ENCODE assay signal across 9 mouse cellular contexts in genomic region chr1:177014346-177014745, GRCm38 (mm10).
A peak's percentile ranks its signal among the peaks of the same experiment; 100 is the strongest.
DNase-seq lines count a peak whose midpoint lies in the region; ATAC-seq and TF ChIP-seq lines count a peak whose summit lies in the region.
"Had no signal": no experiment of that assay in that cellular context is flagged by ENCODE, and none has a peak within 500 bp of the region (broad histone marks: within the 10 kb centered on the region; RNA-seq: fewer than 3 reads in every experiment).

No protein-coding gene starts in this region.

- POLR2A ChIA-PET in Patski (lab: Charles Lee) = interaction anchor here (0.6 kb wide), 1 partner anchor 35 kb away, joined by 3 read pairs; no protein-coding TSS in a partner anchor

- no peak for TF ChIP-seq CTCF in intestine, postnatal 0 days (IDR thresholded peaks at IDR 0.05; ENCODE audit: low read depth)
- TF ChIP-seq CTCF in Patski (IDR thresholded peaks at IDR 0.05) = no peak

- peaks cover 10% of the 10 kb centered on the region for H3K4me1 ChIP-seq in intestine, embryonic 16.5 days (ENCODE audit: control insufficient read depth, insufficient read depth, low read length)
- 0 out of 2 replicates have a peak, but pooled peaks cover 8% of the 10 kb centered on the region for H3K4me1 ChIP-seq in intestine, postnatal 0 days (replicated peaks; ENCODE audit: control insufficient read depth, insufficient read depth, low read length)
- peaks cover 50% of the 10 kb centered on the region for H3K4me1 ChIP-seq in forebrain, embryonic 15.5 days
- H3K4me1 ChIP-seq in midbrain, embryonic 12.5 days = peaks cover 51% of the 10 kb centered on the region

- peak; percentile 44 for DNase-seq in Patski (ENCODE audit: low read depth, low spot score)
- DNase-seq in testis, postnatal 10 days (ENCODE audit: low spot score) = no peak
- no peak for DNase-seq in testis, postnatal 14 days (ENCODE audit: low spot score)
- DNase-seq in thymus, postnatal 4 days = no peak
- DNase-seq: right cerebral cortex, postnatal 14 days had no signal

- 0 out of 2 replicates have a peak, but pooled peaks have one; percentile 6 for ATAC-seq in intestine, embryonic 16.5 days
- no peak for ATAC-seq in intestine, postnatal 0 days
- ATAC-seq in Patski = peak; percentile 68
- ATAC-seq in forebrain, embryonic 15.5 days (replicated peaks) = peak; percentile 14; the same call in 1 of the 2 replicates
- ATAC-seq in midbrain, embryonic 12.5 days (ENCODE audit: low FRiP score, low read depth) = no peak

- CTCF ChIA-PET in Patski (lab: Charles Lee) = interaction anchor here (1.5 to 1.7 kb wide), 2 partner anchors 15 to 27 kb away, joined by 3 to 6 read pairs; no protein-coding TSS in a partner anchor

- in situ Hi-C loops in Patski (cut with MboI; ENCODE audit: low pct_unique_long_range_greater_than_20kb) = no loop called here

- H3K4me3 ChIP-seq in intestine, embryonic 16.5 days (ENCODE audit: low read length) = no peak overlapping the region
- H3K4me3 ChIP-seq in intestine, postnatal 0 days (ENCODE audit: low read depth, low read length) = no peak overlapping the region
- H3K4me3 ChIP-seq in forebrain, embryonic 15.5 days = no peak overlapping the region
- no peak overlapping the region for H3K4me3 ChIP-seq in midbrain, embryonic 12.5 days

- no peak overlapping the region for H3K4me2 ChIP-seq in intestine, embryonic 16.5 days (ENCODE audit: low read depth, low read length)
- no peak overlapping the region for H3K4me2 ChIP-seq in intestine, postnatal 0 days (replicated peaks; ENCODE audit: low read depth)
- no peak overlapping the region for H3K4me2 ChIP-seq in forebrain, embryonic 15.5 days (replicated peaks)
- H3K4me2 ChIP-seq in midbrain, embryonic 12.5 days (replicated peaks) = no peak overlapping the region

- no peaks in the 10 kb centered on the region for H3K27me3 ChIP-seq in intestine, embryonic 16.5 days (replicated peaks; ENCODE audit: control insufficient read depth, insufficient read depth, low read length)
- H3K27me3 ChIP-seq in intestine, postnatal 0 days (replicated peaks; ENCODE audit: control insufficient read depth, insufficient read depth, low read length) = no peaks in the 10 kb centered on the region
- H3K27me3 ChIP-seq in Patski = no peaks in the 10 kb centered on the region
- H3K27me3 ChIP-seq in forebrain, embryonic 15.5 days = no peaks in the 10 kb centered on the region
- no peaks in the 10 kb centered on the region for H3K27me3 ChIP-seq in midbrain, embryonic 12.5 days

- H3K36me3 ChIP-seq in intestine, embryonic 16.5 days (ENCODE audit: control insufficient read depth, insufficient read depth, low read length) = no peaks in the 10 kb centered on the region
- peaks cover 12% of the 10 kb centered on the region; the same call in 1 of the 2 replicates for H3K36me3 ChIP-seq in intestine, postnatal 0 days (ENCODE audit: control insufficient read depth, insufficient read depth)
- no peaks in the 10 kb centered on the region for H3K36me3 ChIP-seq in forebrain, embryonic 15.5 days
- no peaks in the 10 kb centered on the region for H3K36me3 ChIP-seq in midbrain, embryonic 12.5 days

- H3K9ac ChIP-seq in intestine, embryonic 16.5 days (ENCODE audit: low read depth, low read length) = no peak overlapping the region
- no peak overlapping the region for H3K9ac ChIP-seq in intestine, postnatal 0 days (ENCODE audit: low read depth, low read length)
- no peak overlapping the region for H3K9ac ChIP-seq in forebrain, embryonic 15.5 days (replicated peaks)
- H3K9ac ChIP-seq in midbrain, embryonic 12.5 days (replicated peaks) = no peak overlapping the region

- WGBS in intestine, embryonic 16.5 days = 46% methylated on average over 2 of the region's 2 CpGs
- 69% methylated on average over 2 of the region's 2 CpGs for WGBS in intestine, postnatal 0 days
- 39% methylated on average over 2 of the region's 2 CpGs for WGBS in forebrain, embryonic 15.5 days
- WGBS in midbrain, embryonic 12.5 days = 24% methylated on average over 2 of the region's 2 CpGs

- no peaks in the 10 kb centered on the region for H3K9me3 ChIP-seq in intestine, embryonic 16.5 days (ENCODE audit: control insufficient read depth, low read length)
- no peaks in the 10 kb centered on the region for H3K9me3 ChIP-seq in intestine, postnatal 0 days (ENCODE audit: control insufficient read depth)
- H3K9me3 ChIP-seq in forebrain, embryonic 15.5 days = no peaks in the 10 kb centered on the region
- no peaks in the 10 kb centered on the region for H3K9me3 ChIP-seq in midbrain, embryonic 12.5 days

- H3K27ac ChIP-seq in intestine, embryonic 16.5 days (ENCODE audit: low read length) = peak overlapping the region; percentile 20; the same call in 1 of the 2 replicates
- H3K27ac ChIP-seq in intestine, postnatal 0 days (ENCODE audit: low read depth, low read length) = no peak overlapping the region
- peak overlapping the region; percentile 79 for H3K27ac ChIP-seq in forebrain, embryonic 15.5 days (replicated peaks)
- H3K27ac ChIP-seq in midbrain, embryonic 12.5 days (replicated peaks) = peak overlapping the region; percentile 50

Comparison
In these comparisons a context has a peak if more than half of its experiments do, and no peak if none do; other contexts are left out.
1. ATAC-seq: peak in intestine, embryonic 16.5 days (single experiment), Patski (single experiment) and forebrain, embryonic 15.5 days (single experiment); none in intestine, postnatal 0 days (single experiment) and midbrain, embryonic 12.5 days (single experiment).